Mouse (Mus musculus) adrenal gland, postnatal 14 days (tissue): Measurements from ENCODE around the gene Nadk2. TPM values are rescaled to one million over a fixed set of nuclear protein-coding genes. Genes with fewer than 3 reads are reported as not detected.

Experiments
- DNase-seq: peaks from one replicate; pipeline ENCODE4 v3.0.0; 2021; ENCODE audit warnings: mixed read lengths
- total RNA-seq: library from RNA; stranded (reverse); gene quantifications from 2 replicates; pipeline ENCODE4 v1.2.3, GENCODE M21; 2021

Nadk2 gene
- total RNA-seq, 1 experiment from 2014 or later: 81.3 TPM

DNA sequence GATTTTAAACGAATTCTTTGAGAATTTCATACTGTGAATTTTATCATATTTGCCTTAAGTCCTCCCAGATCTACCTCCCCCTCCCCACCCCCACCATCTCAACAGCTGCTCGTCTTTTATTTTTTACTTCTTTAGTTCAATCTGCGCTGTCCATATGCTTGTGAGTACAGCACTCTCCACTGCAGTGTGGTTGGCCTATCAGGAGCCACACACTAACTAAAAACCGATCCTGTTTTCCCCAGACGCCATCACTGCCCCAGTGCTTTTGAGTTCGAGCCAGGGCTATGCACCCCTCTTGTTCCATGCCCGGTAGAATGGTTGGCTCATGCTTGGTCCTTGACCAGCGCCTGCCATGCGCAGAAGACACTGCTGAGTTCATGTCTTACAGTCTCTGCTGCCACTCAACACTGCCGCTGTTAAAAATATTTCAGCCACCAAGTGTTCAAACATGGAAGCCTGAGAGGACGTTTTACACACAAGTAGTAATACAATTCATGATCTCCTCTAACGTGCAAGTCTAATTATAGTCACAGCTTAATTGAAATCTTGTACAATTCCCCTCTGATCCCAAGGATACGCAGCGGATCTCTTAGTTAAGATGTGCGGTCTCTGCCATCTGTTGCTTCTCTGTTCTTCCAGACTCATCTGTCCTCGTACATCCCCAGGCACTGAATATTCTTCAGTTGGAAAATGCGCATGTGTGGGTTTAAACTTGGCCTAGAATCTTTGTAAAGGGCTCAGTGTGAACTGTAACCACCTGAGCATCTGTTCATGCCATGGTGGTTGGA, 17.0 kb downstream of the Nadk2 start:
- no peak for DNase-seq

DNA sequence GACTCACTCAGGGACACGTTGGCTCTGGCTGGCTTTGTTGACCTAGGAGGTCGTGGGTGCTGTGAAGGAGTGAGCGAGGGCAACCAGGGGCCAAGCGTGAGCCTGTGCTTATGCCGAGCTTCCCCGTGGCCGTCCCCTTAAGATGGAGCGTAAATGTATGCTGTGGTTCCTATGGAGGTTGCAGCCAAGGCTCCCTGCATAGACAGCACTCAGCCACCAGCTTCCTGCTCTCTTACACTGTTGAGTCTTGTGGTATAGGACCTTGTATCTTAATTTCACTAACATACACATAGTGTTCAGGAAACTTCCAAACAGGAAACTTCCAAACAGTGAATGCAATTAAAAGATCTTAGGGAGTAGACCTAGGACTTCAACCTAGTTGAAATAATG, 17.6 kb downstream of the Nadk2 start:
- DNase-seq: no peak

DNA sequence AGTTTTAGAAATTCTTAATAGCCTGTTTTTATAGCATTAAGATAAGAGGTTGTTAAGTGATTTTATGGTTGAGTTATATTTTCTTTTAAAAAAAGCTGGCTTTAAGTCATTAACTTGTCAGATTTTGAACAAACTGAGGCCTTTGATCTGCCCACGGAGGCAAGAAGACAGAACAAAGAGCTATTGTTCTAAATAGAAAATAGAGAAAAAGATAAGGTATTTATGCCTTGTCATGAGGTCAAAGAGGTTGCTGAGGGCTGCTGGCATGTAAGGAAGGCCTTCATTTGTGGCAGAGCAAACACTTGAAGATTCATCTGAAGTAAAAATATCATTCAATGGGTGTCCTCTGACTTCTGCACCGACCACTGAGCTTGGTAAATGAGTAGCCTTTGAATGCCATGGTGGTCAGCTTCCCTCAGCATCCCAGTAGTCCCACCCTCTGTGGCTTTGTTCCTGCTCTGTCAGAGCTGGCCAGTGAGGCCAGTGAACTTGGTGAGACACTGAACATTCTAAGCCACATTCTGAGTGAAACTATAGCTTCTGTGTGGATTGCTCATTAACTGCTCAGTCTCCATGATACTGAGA, 18.2 kb downstream of the Nadk2 start:
- DNase-seq: no peak

DNA sequence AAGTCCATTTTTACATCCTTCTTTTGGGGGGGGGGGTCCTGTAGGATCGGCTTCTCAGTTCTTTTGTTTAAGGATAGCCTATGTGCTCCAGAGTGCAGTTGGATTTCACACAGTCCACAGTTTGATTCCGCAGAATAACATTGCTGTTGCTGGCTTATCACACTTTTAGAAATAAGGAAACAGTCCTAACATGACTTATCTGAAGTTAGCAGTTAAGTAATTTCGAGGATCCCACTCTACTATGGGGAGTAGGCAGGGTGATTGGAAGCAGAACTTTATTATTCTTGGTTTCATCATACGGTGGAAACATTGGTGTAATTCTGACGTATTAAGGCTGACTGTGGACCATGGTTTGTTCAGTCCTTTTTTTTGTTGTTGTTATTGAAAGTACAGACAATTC, 19.6 kb downstream of the Nadk2 start:
- DNase-seq: no peak

DNA sequence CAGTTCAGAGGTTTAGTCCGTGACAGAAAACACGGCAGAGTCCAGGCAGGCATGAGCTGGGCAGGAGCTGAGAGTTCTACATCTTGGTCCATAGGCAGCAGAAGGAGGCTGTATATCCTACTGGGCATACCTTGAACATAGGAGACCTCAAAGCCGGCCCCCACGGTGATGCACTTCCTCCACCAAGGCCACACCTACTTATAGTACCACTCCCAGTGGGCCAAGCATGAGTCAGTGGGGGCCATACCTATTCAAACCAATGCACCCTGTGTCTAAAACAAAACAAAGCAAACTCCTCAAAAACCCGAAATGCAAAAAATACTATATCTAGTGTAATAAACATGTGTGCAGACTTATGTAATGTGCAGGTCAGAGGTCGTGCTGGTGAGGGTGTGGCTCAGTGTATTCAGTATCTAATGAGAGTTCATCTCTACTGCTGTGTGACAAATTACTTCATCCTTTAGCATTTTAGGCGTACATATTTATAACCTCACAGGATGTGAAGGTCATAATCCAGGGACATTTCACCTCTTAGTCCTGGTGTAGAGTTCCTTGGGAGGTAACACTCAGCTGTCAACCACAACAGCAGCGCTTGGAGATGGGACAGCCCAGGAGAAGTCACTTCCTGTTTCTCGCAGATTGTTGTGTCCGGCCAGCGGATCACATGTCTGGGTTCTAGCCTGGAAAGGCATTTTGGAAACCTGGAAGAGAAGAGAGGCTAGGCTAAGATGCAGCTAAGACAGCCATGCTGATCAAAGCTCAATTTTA, 22.7 kb downstream of the Nadk2 start:
- no peak for DNase-seq

DNA sequence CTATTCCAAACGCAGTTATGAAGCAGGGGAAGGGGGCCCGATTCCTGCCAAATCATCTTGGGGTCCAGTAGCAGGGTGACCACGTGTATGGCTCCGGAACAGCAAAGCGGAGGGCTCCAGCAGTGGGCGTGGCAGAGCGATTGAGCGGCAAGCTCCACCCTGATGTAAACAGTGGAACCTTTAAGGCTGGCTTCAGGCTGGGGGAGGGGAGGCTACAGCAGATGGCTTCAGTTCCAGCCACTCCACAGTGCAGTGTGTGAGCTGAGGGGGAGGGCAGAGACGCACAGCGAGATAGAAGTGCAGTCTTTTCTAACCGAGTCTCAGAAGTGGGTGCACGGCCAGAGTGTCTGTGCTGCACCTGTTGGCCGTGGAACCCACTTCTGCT, 23.3 kb downstream of the Nadk2 start:
- DNase-seq: no peak

DNA sequence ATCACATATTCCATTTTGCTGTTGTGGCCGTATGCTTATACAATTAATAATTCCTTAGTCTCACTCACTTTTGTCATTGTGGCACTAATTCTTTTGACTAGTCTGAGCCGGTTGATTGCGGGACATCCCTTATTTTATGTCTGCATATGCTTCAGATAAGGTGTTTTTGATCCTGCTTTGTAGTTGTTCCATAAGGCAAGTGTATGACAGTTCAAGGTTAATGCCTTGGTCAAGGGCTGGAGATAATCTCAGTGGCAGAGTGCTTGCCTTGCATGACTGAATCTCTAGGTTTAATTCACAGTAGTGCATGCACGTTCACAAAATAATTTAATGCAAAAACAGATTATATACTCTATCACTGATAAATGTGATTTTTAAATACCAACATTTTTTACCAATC, 25.8 kb downstream of the Nadk2 start:
- DNase-seq: no peak

DNA sequence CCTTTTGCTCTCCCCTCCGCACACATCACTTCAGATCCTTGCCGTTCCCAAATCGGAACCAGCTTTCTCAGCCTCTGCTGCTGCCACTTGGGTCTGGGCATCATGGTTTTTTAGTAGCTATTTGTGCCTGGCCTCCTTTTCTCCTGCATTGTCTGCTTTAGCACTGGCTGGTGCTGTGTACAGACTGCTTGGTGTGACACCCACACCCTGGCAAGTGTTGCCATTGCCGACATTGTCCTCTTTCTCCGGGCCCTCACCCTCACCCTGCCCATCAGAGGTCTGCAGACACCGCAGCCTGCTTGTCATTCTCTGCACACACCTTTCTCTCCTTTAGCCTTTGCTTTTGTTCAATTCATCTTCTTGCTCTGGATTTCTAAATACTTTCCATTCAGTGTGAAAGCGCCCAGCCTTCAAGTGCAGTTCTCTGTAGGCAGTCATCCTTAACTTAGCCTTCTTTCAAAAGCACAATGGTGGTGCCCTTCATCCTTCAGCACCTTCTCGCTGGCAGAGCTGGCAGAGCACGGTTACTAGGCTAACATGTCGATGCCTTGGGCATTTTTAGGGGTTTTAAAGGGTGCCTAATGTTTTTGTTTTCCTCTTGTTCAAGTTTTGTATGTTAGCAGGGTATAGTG, 29.5 kb downstream of the Nadk2 start:
- no peak for DNase-seq

DNA sequence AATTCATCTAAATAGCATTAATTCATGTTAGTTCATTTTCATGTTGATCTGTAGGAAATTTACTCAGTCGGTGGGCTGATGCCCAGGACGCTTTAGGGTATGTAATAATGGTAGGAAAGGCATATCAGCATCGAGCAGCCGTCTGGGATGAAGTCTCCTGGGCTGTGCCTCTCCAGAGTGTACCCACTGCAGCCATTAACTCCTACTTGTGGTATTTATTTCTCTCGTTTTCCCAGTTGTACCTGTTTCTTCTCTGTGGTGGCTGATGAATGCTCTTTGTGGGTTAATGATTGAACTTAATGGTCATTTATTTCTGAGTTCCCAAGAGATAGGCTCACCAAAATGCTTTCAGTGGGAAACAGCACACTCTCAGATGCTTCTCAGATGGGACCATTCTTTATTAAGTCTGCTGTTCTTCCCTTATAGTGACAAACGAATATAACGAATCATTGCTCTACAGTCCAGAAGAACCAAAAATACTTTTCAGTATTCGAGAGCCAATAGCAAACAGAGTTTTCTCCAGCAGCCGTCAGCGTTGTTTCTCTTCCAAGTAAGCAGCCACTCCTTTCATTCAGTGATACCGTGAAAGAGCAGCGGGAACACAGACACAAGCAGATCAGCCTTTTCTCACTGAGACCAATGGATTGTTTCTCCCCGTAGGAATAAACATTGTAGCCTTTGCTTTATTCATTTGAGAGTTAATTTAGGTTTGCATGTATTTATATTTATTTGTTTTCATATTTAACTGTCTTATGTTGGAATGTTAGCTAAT, 35.4 kb downstream of the Nadk2 start:
- DNase-seq: no peak

DNA sequence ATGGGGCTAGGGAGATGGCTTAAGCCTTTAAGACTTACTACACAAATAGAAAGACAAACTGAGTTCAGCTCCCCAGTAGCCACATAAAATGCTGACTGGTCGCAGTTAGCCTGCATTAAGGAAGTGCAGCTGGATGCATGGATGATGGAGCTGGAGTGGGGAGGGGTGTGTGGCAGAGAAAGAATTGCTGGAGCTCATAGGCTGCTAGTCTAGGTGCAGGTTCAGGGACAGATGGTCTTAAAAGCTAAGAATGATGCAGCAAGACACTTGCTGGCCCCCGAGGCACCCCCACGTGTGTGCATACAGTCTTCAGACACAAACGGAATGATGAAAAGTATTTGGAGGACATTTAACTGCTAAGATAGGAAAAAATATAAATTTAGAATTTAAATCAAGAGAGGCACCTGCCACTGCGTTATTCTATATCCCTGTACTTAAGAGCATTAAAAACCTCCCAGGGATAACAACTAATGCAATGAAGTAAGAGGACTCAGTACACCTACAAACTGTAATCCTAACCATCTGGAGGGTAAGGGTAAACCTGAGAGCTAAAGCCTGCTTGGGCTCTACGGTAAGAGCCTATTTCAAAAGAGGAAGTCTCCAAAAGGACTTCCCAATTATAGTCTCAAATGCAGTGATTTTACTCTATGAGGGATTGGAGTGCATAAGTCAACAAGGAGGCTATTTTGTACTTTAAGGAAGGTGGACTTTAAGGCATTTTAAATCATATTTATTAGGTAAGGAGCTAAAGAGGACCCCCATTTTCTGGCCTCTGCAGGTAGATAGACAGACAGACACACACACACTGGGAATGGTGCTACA, 39.7 kb downstream of the Nadk2 start:
- DNase-seq: no peak

DNA sequence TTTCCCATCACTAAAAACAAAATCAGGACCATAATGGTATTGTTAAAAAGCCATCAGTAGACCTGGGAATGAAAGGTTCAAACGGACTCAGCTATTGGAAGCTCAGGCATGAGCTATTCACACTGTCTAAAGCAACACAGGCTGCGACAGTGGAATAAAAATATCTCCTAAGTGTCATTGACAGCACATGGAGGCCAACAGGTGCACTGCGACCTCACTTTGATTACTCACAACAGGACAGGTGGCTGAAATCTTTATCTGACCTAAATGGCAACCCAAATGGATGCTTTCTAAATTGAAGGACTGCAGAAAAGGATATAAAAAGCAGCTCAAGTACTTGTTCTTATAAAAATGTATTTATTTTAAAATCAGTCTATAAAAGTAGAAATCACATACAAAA, 40.6 kb downstream of the Nadk2 start:
- no peak for DNase-seq

DNA sequence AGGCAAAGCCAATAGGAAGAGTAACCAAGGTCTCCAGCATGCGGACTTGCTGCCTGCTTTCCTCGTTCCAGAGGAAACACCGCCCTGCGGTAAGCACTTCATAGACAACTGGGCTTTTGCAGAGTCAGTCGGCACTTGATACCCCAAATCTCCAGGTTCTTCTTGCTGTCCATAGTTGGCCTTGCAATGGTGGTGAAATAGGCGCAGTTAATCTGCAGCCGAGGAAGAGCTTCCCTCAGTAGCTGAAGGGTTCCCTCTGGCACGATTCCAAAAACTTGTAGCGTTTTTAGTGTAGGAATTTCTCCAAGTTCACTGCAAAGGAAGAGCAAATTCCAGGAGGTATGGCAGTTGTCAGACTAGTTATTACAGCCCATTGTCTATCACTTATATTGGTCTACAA, 42.5 kb downstream of the Nadk2 start:
- DNase-seq: peak; percentile 25

DNA sequence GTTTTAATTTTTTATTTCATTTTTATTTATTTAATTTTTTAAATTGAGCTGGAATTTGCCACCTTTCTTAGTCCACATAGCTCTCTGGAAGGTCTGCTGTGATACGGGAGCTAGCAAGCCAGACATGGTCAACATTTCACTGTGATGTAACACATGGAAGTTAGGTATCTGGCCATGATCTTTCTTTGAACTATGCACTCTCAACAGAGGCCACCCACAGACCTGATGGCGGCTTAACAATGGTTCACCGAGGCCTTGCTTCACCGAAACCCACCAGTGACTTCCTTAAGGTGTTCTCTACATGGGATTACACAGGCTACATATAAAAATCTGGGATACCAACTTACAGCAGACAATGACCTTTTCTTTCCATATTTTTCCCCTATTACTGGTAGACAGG, 43.1 kb downstream of the Nadk2 start:
- DNase-seq: no peak

DNA sequence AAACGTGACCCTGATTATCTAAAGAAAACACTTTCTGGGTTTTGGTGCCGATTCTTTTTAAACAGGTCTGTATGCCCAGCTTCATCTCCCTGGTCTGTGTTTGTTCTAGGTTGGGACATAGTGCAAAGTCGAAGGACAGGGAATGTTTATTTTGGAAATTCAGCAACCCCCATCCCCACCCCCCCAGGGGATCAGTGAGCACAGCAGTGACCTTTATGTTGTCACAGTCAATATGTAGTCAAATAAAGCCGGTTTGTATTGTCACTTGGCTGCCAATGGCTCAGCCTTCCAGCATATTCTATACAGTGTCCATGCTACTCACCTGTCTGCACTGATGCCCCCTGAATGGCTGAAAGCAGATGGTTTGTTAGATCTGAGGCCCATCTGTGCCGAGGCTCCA, 43.5 kb downstream of the Nadk2 start:
- no peak for DNase-seq

DNA sequence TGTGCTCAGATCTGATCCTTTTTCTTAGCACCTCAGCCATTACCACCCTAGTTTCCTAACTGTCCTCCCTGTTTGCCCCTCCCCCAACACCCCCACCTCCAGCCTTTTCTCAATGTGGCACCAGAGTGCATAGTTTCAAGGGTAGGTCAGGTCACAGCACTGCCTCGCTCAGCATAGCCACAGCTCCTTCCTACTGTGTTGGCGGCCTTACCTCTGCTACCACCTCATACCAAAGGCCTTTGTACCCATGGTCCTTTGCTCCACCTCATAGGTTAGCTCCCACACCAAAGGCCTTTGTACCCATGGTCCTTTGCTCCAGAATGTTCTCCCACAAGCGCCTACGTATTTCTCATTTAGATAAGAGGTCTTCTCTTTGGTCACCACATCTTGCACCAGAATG, 47.8 kb downstream of the Nadk2 start:
- DNase-seq: no peak

DNA sequence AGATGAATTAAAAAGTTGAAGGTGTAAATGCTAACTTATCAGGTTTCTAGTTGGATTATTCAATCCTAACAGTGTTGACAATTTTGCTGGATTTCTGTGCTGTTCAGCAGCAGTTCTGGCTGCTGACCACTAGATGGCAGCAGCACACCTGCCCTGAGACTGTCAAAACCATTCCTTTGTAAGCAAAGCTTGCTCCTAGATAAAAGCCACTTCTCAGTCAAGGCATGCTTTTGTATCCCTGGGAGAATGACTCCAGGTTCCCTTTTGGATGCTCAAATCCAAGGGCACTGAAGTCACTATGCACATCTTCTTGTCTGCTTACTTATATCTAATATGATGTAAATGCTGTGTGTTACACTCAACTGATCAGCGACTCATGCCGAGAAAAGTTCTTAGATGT, 49.0 kb downstream of the Nadk2 start:
- peak; percentile 59 for DNase-seq

DNA sequence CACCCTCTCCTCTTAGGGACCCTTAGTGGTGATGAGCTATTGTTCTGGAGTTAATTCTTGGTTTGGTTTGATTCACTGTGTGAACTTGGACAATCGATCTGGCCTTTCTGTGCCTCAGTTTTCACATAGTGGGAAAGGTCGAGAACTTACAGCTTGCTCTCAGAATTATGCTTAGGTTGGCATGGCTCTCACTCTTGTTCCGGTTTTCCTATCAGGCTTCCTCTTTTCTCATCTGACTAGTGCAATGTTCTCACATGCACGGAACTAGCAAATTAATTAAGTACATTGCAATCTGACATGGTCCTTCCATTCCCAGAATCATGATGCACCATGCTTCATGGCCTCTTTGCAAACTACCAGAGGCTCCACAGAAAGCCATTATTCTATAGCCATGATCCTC, 51.9 kb downstream of the Nadk2 start:
- DNase-seq: no peak

DNA sequence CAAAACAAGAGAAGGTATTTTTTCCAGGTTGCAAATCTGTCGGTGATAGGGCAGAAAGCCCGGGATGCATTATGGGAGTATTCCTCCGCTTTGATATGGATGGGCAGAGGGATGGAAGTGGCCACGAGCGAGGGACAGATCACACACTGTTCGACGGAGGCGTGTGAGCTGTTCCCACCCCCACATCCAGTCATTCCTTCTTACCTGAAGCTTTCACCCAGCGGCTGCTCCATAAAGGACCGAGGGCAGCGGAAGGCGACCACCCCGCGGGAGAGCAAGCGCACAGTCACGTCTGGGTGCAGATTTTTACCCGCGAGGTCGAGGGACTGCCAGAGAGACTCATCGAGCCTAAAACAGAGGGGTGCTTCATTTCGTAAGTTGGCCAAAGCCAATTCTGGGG, 53.8 kb downstream of the Nadk2 start:
- no peak for DNase-seq

DNA sequence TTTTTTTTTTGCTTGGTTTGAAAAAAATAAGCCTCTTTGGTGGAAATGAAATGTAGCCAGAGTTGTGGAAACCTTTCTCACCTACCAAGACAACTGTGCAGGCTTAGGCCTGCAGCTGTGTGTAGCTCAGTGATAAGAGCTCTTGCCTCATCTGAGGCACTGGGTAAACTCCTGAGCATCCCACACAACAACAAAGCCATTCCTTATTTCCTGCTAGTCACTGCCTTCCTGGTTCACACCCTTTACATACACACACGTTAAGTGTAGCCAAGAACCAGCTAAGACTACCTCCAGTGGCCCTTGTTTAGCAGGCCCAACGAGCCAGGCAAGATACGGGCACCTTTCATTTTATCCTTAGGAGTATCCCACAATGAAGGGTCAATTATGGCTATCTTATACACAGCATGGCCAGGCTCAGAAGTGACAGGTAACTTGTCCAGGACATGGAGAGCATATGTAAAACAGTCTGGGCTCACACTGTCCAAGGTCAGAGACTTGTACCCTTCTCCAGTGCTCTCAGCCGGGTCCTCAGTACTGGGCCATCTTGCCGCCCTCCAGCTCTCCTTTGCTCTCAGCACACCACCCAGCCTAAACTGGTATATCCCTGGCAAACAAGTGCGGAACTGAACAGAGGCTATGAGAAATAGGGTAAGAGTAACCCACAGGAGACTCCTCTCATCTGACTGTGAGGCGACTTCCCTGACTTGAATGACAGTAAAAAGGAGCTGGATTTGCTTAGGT, 56.2 kb downstream of the Nadk2 start:
- DNase-seq: no peak

DNA sequence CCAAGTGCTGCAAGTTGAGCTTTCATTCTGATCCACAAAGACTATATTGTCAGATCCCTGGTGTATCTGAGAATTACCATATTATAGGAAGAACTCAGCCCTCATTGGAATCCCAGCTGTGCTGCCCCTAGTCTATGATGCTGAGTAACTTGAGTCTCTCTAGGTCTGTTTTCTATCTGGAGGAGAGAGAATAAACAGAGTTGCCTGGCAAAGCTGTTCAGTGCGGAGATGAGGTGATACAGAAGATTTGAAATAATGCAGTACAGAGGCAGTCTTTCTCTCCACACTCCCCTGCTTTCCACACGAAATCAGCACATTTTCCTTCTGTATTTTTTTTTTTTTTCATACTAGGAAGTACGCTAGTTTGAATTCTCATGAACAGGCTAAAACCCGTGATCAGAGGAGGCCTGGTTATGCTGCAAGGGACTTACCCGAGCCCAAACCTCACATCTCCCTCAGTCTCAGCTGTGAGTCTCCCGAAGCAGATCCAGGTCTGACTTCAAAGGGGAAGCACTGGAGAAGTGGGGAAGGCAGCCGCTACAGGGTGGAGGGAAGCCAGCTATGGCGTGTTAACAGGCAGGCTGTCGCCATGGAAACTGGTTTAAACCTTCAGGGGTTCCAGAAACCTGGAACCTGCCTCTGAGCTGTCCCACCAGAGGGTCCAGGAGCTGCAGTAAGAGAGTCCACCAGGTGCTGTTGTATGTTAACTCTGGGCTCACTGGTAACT, 59.9 kb downstream of the Nadk2 start:
- DNase-seq: no peak
